Mouse (Mus musculus): ENCODE measurements around the gene Isca2. TPM values are rescaled to one million over a fixed set of nuclear protein-coding genes. Genes with fewer than 3 reads are reported as not detected.

The Isca2 gene
- total RNA-seq (2021) = 10 to 100 TPM; 39.0 to 42.6 TPM
- long read RNA-seq, experiment 1, transcript Isca2-203 (3 exons, 485 nt) = minor isoform, 10 of 74 reads
- long read RNA-seq, experiment 1, transcript Isca2-208 (4 exons, 727 nt) = minor isoform, 8 of 74 reads
- long read RNA-seq, experiment 1, transcript Isca2-201 (4 exons, 883 nt) = major isoform, 47 of 74 reads
- long read RNA-seq, experiment 1, partial matches to known transcripts = 2 of 74 reads
- long read RNA-seq, experiment 1, other reads (novel, unspliced or antisense) = 3 of 74 reads
- long read RNA-seq, experiment 2, transcript Isca2-203 (3 exons, 485 nt) = minor isoform, 8 of 87 reads
- long read RNA-seq, experiment 2, transcript Isca2-201 (4 exons, 883 nt) = major isoform, 59 of 87 reads
- long read RNA-seq, experiment 2, transcript Isca2-206 (3 exons, 374 nt) = minor isoform, 6 of 87 reads
- long read RNA-seq, experiment 2, transcript Isca2-208 (4 exons, 727 nt) = minor isoform, 8 of 87 reads
- long read RNA-seq, experiment 2, partial matches to known transcripts = 4 of 87 reads
- long read RNA-seq, experiment 2, other reads (novel, unspliced or antisense) = 2 of 87 reads

DNA sequence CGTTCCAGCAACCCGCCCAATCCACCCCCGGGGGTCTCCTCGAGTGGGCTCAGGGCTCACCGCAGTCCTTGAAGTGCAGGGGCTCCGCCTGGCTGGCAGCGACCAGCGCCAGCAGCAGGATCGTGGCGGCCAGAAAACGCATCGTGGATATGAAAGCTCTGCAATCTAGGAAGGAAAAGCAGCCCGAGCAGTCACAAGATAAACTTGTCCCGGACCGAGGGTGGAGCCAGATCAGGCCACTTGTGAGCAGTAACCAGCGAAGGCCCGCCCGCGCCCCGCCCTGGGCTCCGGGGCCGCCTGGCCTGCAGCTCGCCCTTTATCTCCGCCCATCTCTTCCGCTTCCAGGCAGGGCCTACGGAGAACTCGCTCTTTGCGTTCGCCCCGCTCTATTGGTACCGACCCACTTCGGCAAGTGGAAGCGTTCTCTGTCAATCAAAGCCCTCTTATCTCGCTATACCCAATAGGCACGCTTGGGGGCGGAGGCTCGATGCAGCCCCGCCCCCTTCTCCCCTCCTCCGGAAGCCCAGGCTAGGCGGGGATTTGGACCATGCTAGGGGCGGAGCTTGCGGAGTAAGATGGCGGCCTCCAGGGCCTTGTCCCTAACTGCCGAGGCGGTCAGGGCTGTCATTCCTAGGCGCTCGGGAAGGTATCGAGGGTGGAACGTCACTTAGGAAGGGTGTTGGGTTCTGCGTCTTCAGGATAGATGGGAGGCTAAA, at the start of gene Isca2, which contains the start of gene Npc2:
TSS of gene Isca2 (plus strand) at position 526 of the 716 bp plus-strand sequence.
TSS of gene Npc2 (minus strand) at position 427 of the 716 bp plus-strand sequence.
- DNase-seq = peak; percentile 93 to 96
- intact Hi-C loops (cut with DNase I) = no loop called here

DNA sequence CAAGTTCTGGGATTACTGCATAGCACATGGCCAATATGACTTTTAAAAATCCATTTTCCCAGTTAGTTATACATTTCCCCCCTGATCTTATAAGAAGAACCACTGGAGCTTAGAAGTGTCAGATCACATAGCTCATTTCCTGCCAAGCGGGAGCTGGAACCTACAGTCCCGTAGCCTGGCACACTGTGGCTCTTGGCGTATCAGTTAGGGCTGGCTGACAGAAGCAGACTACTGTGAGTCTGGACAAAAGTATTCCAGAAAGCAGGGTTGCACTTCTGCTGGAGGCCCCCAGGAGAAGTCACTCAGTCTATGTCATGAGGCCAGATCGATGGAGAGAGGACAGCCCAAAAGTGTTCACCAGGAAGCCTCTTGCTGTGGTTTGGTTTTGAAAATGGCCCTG, 46.7 kb upstream of the Isca2 start:
- no peak for DNase-seq
- intact Hi-C loops (cut with DNase I) = no loop called here

- intact Hi-C loops (cut with DNase I) = no loop called here
Observed at GRCm38 (mm10) chr12:84726986-84727385, 46.1 kb upstream of the Isca2 start.

DNA sequence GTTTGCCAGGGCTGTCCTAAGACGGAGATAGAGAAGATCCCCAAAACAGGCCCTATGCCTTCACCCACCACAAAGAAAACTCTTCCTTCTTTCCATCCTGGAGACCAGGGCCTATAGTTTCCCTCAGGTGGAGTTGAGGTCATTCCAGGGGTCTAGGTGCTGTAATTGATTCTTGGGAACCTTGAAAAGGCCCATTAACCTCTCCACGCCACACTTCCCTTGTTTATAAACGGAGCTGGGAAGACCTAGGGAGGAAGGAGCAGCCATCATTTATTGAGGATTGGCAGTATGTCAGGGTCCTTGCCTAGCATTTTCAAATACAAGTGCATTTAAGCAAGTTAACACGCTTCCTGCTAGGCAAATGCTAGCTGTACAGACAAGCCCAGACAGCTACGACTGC, 45.6 kb upstream of the Isca2 start:
- DNase-seq = no peak
- intact Hi-C loops (cut with DNase I) = no loop called here

More at GRCm38 (mm10) chr12:84726986-84727385, 46.1 kb upstream of the Isca2 start:
- no peak for DNase-seq

GRCm38 (mm10) chr12:84728421-84728820, 44.6 kb upstream of the Isca2 start:
- DNase-seq = no peak
- intact Hi-C loops (cut with DNase I) = loop anchor here (2.0 kb wide), 1 partner anchor 22 kb away; no protein-coding TSS in a partner anchor

GRCm38 (mm10) chr12:84733366-84733765, 39.7 kb upstream of the Isca2 start:
- intact Hi-C loops (cut with DNase I) = no loop called here
- no peak for DNase-seq

GRCm38 (mm10) chr12:84743496-84743895, 29.6 kb upstream of the Isca2 start:
- intact Hi-C loops (cut with DNase I) = no loop called here
- DNase-seq = no peak

GRCm38 (mm10) chr12:84745700-84746099, 27.4 kb upstream of the Isca2 start:
- intact Hi-C loops (cut with DNase I) = no loop called here
- no peak for DNase-seq

- no peak for DNase-seq
- intact Hi-C loops (cut with DNase I) = no loop called here
Observed at GRCm38 (mm10) chr12:84748134-84748533, 24.9 kb upstream of the Isca2 start.

- intact Hi-C loops (cut with DNase I) = loop anchor here (2.0 kb wide), 1 partner anchor 22 kb away; no protein-coding TSS in a partner anchor
- peak; percentile 65 to 71 for DNase-seq
Observed at GRCm38 (mm10) chr12:84750661-84751060, 22.4 kb upstream of the Isca2 start.

- DNase-seq = no peak
Observed at GRCm38 (mm10) chr12:84752131-84752977, 20.7 kb upstream of the Isca2 start.

DNA sequence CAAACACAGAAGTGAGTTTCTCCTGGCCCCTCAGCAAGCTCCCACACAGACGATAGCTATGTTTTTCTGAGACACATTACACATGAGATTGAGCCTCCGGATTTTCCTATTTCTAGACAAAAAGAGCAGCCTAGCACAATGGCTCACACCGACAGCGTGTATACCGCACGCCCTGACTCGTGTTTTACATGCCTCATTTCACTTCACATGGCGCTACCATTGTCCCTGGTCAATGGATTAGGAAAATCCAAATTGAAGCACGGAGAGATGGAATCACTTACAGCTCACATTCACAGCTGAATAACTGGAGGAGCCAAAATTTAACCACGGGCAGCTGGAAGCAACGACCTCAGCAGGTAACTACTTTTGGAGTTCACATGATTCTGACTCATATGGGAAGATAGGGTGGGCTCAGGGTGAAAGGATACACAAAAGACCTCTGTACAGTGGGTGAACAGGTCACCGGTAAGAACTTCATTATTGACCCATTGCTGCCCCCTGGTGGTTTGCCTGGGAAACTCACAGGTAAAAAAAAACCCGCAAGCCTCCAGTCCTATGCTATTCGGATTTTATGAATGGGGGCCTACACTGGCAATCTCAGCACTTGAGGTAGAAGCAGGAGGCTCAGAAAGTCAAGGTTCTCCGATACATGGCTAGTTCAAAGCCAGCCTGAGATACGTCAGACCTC, 17.9 kb upstream of the Isca2 start:
- DNase-seq = peak in 1 of 2 experiments; percentile 36
- intact Hi-C loops (cut with DNase I) = loop anchor here (1.0 kb wide), 1 partner anchor 101 kb away; no protein-coding TSS in a partner anchor

More at GRCm38 (mm10) chr12:84752131-84752977, 20.7 kb upstream of the Isca2 start:
- intact Hi-C loops (cut with DNase I) = loop anchor here (1.0 kb wide), 1 partner anchor 20 kb away; no protein-coding TSS in a partner anchor

GRCm38 (mm10) chr12:84756016-84756415, 17.0 kb upstream of the Isca2 start:
- DNase-seq = no peak
- intact Hi-C loops (cut with DNase I) = no loop called here

DNA sequence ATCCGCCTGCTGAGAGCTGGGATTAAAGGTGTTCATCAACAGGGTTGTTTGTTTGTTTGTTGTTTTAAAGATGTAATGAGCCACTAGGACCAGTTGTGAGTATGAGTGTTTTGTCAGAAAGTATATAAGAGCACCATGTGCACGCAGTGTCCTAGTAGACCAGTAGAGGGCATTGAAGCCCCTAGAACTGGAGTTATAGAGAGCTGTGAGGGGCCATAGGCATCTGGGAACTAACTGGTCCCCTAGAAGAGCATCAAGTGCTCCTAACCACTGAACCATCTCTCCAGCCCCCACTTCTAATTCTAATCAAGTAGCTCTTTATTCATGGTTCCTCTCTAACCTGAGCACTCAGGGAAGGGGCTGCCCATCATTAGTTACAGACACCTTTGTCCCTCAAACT, 14.0 kb upstream of the Isca2 start:
- no peak for DNase-seq
- intact Hi-C loops (cut with DNase I) = no loop called here

DNA sequence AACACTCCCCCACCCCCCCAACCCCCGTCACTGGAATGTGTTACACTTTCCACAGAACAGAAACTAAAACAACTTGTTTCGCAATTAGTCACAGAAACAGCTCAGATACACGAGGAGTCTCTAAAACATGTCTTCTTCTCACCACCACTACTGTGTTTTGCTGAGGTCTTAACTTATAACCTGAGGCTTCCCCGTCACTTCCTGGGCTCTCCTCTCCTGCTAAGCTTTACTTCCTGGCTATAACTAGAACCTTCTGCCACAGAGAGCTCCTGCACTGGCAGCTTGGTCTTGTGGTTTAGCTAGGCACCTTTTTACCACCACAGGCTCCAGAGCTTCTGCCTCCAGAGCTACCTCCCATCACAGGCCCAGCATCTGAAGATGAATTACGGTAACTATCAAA, 10.5 kb upstream of the Isca2 start:
- intact Hi-C loops (cut with DNase I) = no loop called here
- no peak for DNase-seq

DNA sequence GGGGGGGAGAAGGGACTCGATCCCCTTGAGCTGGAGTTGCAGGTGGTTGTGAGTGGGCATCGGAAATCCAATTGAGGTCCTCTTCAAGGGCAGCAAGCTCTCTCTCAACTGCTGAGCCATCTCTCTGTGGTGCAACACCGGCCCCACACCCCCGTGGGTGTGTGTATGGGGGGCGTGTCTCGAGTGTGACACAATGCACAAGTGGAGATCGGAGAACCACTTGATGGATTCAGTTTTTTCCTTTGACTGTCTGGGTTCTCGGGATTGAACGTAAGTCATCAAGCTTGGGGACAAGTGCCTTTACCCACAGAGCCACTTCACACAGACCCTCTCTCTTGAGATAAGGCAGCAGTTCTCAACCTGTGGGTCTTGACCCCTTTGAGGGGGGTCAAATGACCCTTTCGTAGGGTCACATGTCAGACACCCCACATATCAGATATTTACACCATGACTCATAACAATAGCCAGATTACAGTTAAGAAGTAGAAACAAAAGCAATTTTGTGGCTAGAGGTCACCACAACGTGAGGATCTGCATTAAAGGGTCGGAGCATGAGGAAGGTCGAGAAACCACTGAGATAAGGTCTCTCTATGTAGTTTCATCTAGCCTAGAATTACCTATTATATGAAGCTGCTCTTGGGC, 9.4 kb upstream of the Isca2 start:
- intact Hi-C loops (cut with DNase I) = no loop called here
- DNase-seq = no peak

- no peak for DNase-seq
- intact Hi-C loops (cut with DNase I) = no loop called here
Observed at GRCm38 (mm10) chr12:84764756-84765155, 8.3 kb upstream of the Isca2 start.

GRCm38 (mm10) chr12:84765506-84765905, 7.5 kb upstream of the Isca2 start:
- intact Hi-C loops (cut with DNase I) = no loop called here
- no peak for DNase-seq

- intact Hi-C loops (cut with DNase I) = no loop called here
- no peak for DNase-seq
Observed at GRCm38 (mm10) chr12:84766113-84766735, 6.8 kb upstream of the Isca2 start.
